Mouse (Mus musculus): ENCODE measurements at regions not wholly inside any gene's neighbourhood (a gene's known extent, or its start where the extent isn't known, plus 50 kb on each side); places are given as distances from the start of the nearest gene placed in this dataset.

GRCm38 (mm10) chr15:69456191-69456770 lies 2955.6 kb upstream of the Lrrc6 start:
- no peak for TF ChIP-seq CTCF (IDR thresholded peaks at IDR 0.05)
- no peak for TF ChIP-seq EP300 (IDR thresholded peaks at IDR 0.05; ENCODE audit: insufficient read depth, low read depth, low read length)

Data from heart, adult 2 months (tissue).